Mouse (Mus musculus): ENCODE data around the gene Capn7. TPM values are rescaled to one million over a fixed set of nuclear protein-coding genes. Genes with fewer than 3 reads are reported as not detected.
A peak's percentile ranks its signal among the peaks of the same experiment; 100 is the strongest.

Capn7 gene
- polyA plus RNA-seq, 1 experiment from 2014 or later, result 76.3 TPM

- WGBS, result 92% methylated on average over 5 of the region's 5 CpGs
- no peaks in the 10 kb centered on the region for H3K9me3 ChIP-seq
- H3K9ac ChIP-seq, result no peak overlapping the region
- no peak overlapping the region for H3K4me3 ChIP-seq
- peaks cover 32% of the 10 kb centered on the region for H3K4me1 ChIP-seq (replicated peaks)
- no peak overlapping the region for H3K27ac ChIP-seq
- H3K4me2 ChIP-seq, result no peak overlapping the region
- no peaks in the 10 kb centered on the region for H3K27me3 ChIP-seq
- peaks cover 25% of the 10 kb centered on the region for H3K36me3 ChIP-seq
- no peak for ATAC-seq (ENCODE audit: low FRiP score)
Observed at GRCm38 (mm10) chr14:31392300-31392699, 55.9 kb downstream of the Capn7 start.

GRCm38 (mm10) chr14:31392873-31393545, 56.6 kb downstream of the Capn7 start:
- WGBS, result 70% methylated on average over 8 of the region's 8 CpGs
- no peak overlapping the region for H3K4me3 ChIP-seq
- H3K36me3 ChIP-seq, result peaks cover 26% of the 10 kb centered on the region
- H3K4me2 ChIP-seq, result no peak overlapping the region
- ATAC-seq (ENCODE audit: low FRiP score), result no peak
- H3K9me3 ChIP-seq, result no peaks in the 10 kb centered on the region
- H3K4me1 ChIP-seq (replicated peaks), result peaks cover 30% of the 10 kb centered on the region
- no peak overlapping the region; the same call in 1 of the 2 replicates for H3K9ac ChIP-seq
- no peaks in the 10 kb centered on the region for H3K27me3 ChIP-seq
- H3K27ac ChIP-seq, result no peak overlapping the region

- Histone ChIP-seq H3K4me3 (no peak overlapping the region), H3K4me1 (replicated peaks) (peaks cover 27% of the 10 kb centered on the region), H3K9ac (no peak overlapping the region; the same call in 1 of the 2 replicates), H3K9me3 (no peaks in the 10 kb centered on the region), H3K4me2 (no peak overlapping the region), H3K36me3 (peaks cover 26% of the 10 kb centered on the region), H3K27ac (no peak overlapping the region), H3K27me3 (no peaks in the 10 kb centered on the region)
- 86% methylated on average over 3 of the region's 3 CpGs for WGBS
- no peak for ATAC-seq (ENCODE audit: low FRiP score)
Observed at GRCm38 (mm10) chr14:31393546-31393890, 57.1 kb downstream of the Capn7 start.

GRCm38 (mm10) chr14:31393936-31394630, 57.6 kb downstream of the Capn7 start:
- H3K36me3 ChIP-seq, result peaks cover 26% of the 10 kb centered on the region
- no peaks in the 10 kb centered on the region for H3K9me3 ChIP-seq
- no peak overlapping the region for H3K27ac ChIP-seq
- ATAC-seq (ENCODE audit: low FRiP score), result no peak
- H3K4me2 ChIP-seq, result no peak overlapping the region
- no peaks in the 10 kb centered on the region for H3K27me3 ChIP-seq
- H3K9ac ChIP-seq, result no peak overlapping the region
- peaks cover 30% of the 10 kb centered on the region for H3K4me1 ChIP-seq (replicated peaks)
- 88% methylated on average over 7 of the region's 7 CpGs for WGBS
- no peak overlapping the region for H3K4me3 ChIP-seq

- no peak overlapping the region for H3K4me3 ChIP-seq
- no peak overlapping the region for H3K9ac ChIP-seq
- peaks cover 26% of the 10 kb centered on the region for H3K36me3 ChIP-seq
- peaks cover 26% of the 10 kb centered on the region for H3K4me1 ChIP-seq (replicated peaks)
- H3K9me3 ChIP-seq, result no peaks in the 10 kb centered on the region
- no peak for ATAC-seq (ENCODE audit: low FRiP score)
- H3K27ac ChIP-seq, result no peak overlapping the region
- no peak overlapping the region for H3K4me2 ChIP-seq
- WGBS, result 94% methylated on average over 9 of the region's 9 CpGs
- no peaks in the 10 kb centered on the region for H3K27me3 ChIP-seq
Observed at GRCm38 (mm10) chr14:31394822-31395532, 58.5 kb downstream of the Capn7 start.

GRCm38 (mm10) chr14:31395629-31396199, 59.3 kb downstream of the Capn7 start:
- no peaks in the 10 kb centered on the region for H3K9me3 ChIP-seq

GRCm38 (mm10) chr14:31396428-31396827, 60.0 kb downstream of the Capn7 start:
- no peak for ATAC-seq (ENCODE audit: low FRiP score)

More at GRCm38 (mm10) chr14:31395629-31396199, 59.3 kb downstream of the Capn7 start:
- ATAC-seq (ENCODE audit: low FRiP score), result no peak
- Histone ChIP-seq H3K4me3 (no peak overlapping the region), H3K27ac (no peak overlapping the region), H3K36me3 (peaks cover 33% of the 10 kb centered on the region), H3K4me2 (no peak overlapping the region), H3K27me3 (no peaks in the 10 kb centered on the region), H3K4me1 (replicated peaks) (peaks cover 24% of the 10 kb centered on the region), H3K9ac (no peak overlapping the region)
- 79% methylated on average over 7 of the region's 7 CpGs for WGBS

GRCm38 (mm10) chr14:31397353-31397752, 60.9 kb downstream of the Capn7 start:
- H3K27ac ChIP-seq, result no peak overlapping the region
- no peak overlapping the region for H3K4me2 ChIP-seq
- ATAC-seq (ENCODE audit: low FRiP score), result no peak
- peaks cover 35% of the 10 kb centered on the region for H3K36me3 ChIP-seq
- no peak overlapping the region for H3K4me3 ChIP-seq
- H3K27me3 ChIP-seq, result no peaks in the 10 kb centered on the region
- H3K4me1 ChIP-seq (replicated peaks), result peaks cover 28% of the 10 kb centered on the region
- H3K9me3 ChIP-seq, result no peaks in the 10 kb centered on the region
- 85% methylated on average over 12 of the region's 12 CpGs for WGBS
- H3K9ac ChIP-seq, result no peak overlapping the region

More at GRCm38 (mm10) chr14:31396428-31396827, 60.0 kb downstream of the Capn7 start:
- Histone ChIP-seq H3K36me3 (peaks cover 35% of the 10 kb centered on the region), H3K4me2 (no peak overlapping the region), H3K9me3 (no peaks in the 10 kb centered on the region), H3K4me1 (replicated peaks) (peaks cover 24% of the 10 kb centered on the region), H3K9ac (no peak overlapping the region), H3K27ac (no peak overlapping the region), H3K4me3 (no peak overlapping the region), H3K27me3 (no peaks in the 10 kb centered on the region)
- 89% methylated on average over 2 of the region's 2 CpGs for WGBS

- 86% methylated on average over 9 of the region's 9 CpGs for WGBS
Observed at GRCm38 (mm10) chr14:31397791-31398595, 61.6 kb downstream of the Capn7 start.

GRCm38 (mm10) chr14:31398819-31399218, 62.4 kb downstream of the Capn7 start:
- peaks cover 43% of the 10 kb centered on the region for H3K36me3 ChIP-seq
- H3K4me3 ChIP-seq, result no peak overlapping the region
- no peak overlapping the region for H3K4me2 ChIP-seq
- ATAC-seq (ENCODE audit: low FRiP score), result no peak
- peak overlapping the region; percentile 52; the same call in 1 of the 2 replicates for H3K27ac ChIP-seq
- peaks cover 24% of the 10 kb centered on the region for H3K4me1 ChIP-seq (replicated peaks)
- no peaks in the 10 kb centered on the region for H3K9me3 ChIP-seq
- 92% methylated on average over 11 of the region's 11 CpGs for WGBS
- H3K27me3 ChIP-seq, result no peaks in the 10 kb centered on the region
- H3K9ac ChIP-seq, result no peak overlapping the region; the same call in 1 of the 2 replicates

More at GRCm38 (mm10) chr14:31397791-31398595, 61.6 kb downstream of the Capn7 start:
- Histone ChIP-seq H3K27me3 (no peaks in the 10 kb centered on the region), H3K9ac (no peak overlapping the region), H3K4me2 (no peak overlapping the region), H3K27ac (no peak overlapping the region), H3K4me3 (no peak overlapping the region), H3K4me1 (replicated peaks) (peaks cover 31% of the 10 kb centered on the region), H3K9me3 (no peaks in the 10 kb centered on the region), H3K36me3 (peaks cover 41% of the 10 kb centered on the region)
- ATAC-seq (ENCODE audit: low FRiP score), result no peak

GRCm38 (mm10) chr14:31399271-31399670, 62.8 kb downstream of the Capn7 start:
- H3K36me3 ChIP-seq, result peaks cover 45% of the 10 kb centered on the region
- peak overlapping the region; percentile 30; the same call in 1 of the 2 replicates for H3K27ac ChIP-seq
- H3K27me3 ChIP-seq, result no peaks in the 10 kb centered on the region
- H3K4me2 ChIP-seq, result no peak overlapping the region
- H3K4me1 ChIP-seq (replicated peaks), result peaks cover 24% of the 10 kb centered on the region
- 87% methylated on average over 3 of the region's 3 CpGs for WGBS
- no peaks in the 10 kb centered on the region for H3K9me3 ChIP-seq
- no peak for ATAC-seq (ENCODE audit: low FRiP score)
- no peak overlapping the region for H3K4me3 ChIP-seq
- H3K9ac ChIP-seq, result no peak overlapping the region
